8 mouse cellular contexts compared by ENCODE assay signal in the genomic region with DNA sequence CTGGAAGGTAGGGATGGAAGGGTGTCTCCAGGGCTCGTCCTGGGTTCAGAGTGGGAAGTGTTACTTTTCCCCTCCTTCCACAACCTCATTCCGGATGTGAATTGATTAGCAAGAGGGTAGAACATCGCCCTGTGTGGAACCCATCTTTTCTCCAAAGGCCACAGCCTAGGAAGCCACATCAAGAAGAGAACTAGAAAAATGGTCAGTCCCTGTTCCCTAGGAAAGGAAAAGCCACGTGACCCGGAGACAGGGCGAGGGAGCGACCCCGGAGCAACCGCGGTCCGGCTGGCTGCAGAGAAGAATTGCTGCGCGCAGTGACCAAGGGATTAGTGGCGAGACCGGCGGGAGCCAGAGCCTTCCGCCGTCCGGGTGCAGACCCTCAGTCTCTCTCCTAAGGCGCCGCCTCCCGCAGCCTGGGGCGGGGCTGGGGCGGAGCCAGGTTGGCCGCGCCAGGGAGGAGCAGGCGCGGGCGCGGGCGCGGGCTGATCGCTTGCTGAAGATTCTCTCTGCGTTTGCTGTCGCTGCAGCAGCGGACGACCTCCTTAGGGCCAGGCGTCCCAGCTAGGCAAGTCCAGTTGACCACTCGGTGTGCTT. TPM values are rescaled to one million over a fixed set of nuclear protein-coding genes. Genes with fewer than 3 reads are reported as not detected.
DNase-seq lines count a peak whose midpoint lies in the region; ATAC-seq lines count a peak whose summit lies in the region.

Tmem47 (plus strand) TSS at position 489 of the 594 bp plus-strand sequence.

- peak within 1 kb of the TSS; percentile 56 for H3K4me2 ChIP-seq in hindbrain, embryonic 16.5 days (ENCODE audit: low read length)

- peak; percentile 77 for DNase-seq in adrenal gland, postnatal 14 days
- DNase-seq in embryo, embryonic 10 days (ENCODE audit: low spot score): peak; percentile 85
- peak; percentile 72 for DNase-seq in gastrocnemius, postnatal 10 days
- peak; percentile 34 to 61 for DNase-seq in left cerebral cortex, postnatal 14 days (ENCODE audit: low spot score in 2 of 2)
- DNase-seq in right cerebral cortex, postnatal 36 days (ENCODE audit: low spot score in 2 of 2): peak; percentile 29 to 44
- DNase-seq in B cell, adult 2 months: no peak

- peak within 1 kb of the TSS; percentile 64 for H3K4me3 ChIP-seq in hindbrain, embryonic 16.5 days (ENCODE audit: low read length)

- intact Hi-C loops in left cerebral cortex, postnatal 14 days (cut with DNase I): no loop called here

- no peaks in the 10 kb centered on the region for H3K4me1 ChIP-seq in hindbrain, embryonic 16.5 days (ENCODE audit: control insufficient read depth, insufficient read depth, low read depth, low read length)

- 8% methylated on average over 29 of the region's 39 CpGs for WGBS in hindbrain, embryonic 16.5 days

- no peaks in the 10 kb centered on the region for H3K36me3 ChIP-seq in hindbrain, embryonic 16.5 days (ENCODE audit: control insufficient read depth, insufficient read depth, low read length)

- H3K27me3 ChIP-seq in hindbrain, embryonic 16.5 days (replicated peaks; ENCODE audit: control insufficient read depth, insufficient read depth, low read length): no peaks in the 10 kb centered on the region

- ATAC-seq in hindbrain, embryonic 16.5 days: peak; percentile 96
- ATAC-seq in megakaryocyte progenitor cell, adult 5-6 weeks (replicated peaks; ENCODE audit: poor library complexity): 0 out of 2 replicates have a peak, but pooled peaks have one; percentile 39

- no peaks in the 10 kb centered on the region for H3K9me3 ChIP-seq in hindbrain, embryonic 16.5 days (ENCODE audit: control insufficient read depth, low read length)

- peak within 1 kb of the TSS; percentile 82 for H3K27ac ChIP-seq in hindbrain, embryonic 16.5 days (ENCODE audit: low read depth, low read length)

- H3K9ac ChIP-seq in hindbrain, embryonic 16.5 days (ENCODE audit: low read depth, low read length): peak within 1 kb of the TSS; percentile 76

RNA-seq across cellular contexts. Expression of gene Tmem47, which starts in this region (rescaled TPM):
- 17.1 and 21.0 TPM in 2 replicates for total RNA-seq in adrenal gland, postnatal 14 days (2021)
- total RNA-seq in gastrocnemius, postnatal 10 days (2021): 10 to 100 TPM; 21.7 to 28.7 TPM
- 20.9 and 27.8 TPM in 2 replicates for polyA plus RNA-seq in hindbrain, embryonic 16.5 days (2015; fragmentation: Nextera tagmentation; extraction: Ambion mirVana)
- 10 to 100 TPM; 67.2 to 75.5 TPM for total RNA-seq in left cerebral cortex, postnatal 14 days (2021)
- not detected in 2 replicates for total RNA-seq in megakaryocyte progenitor cell, adult 5-6 weeks (2015)
- not detected in 2 replicates for total RNA-seq in megakaryocyte progenitor cell, adult 5-6 weeks (2017)

Comparison
In these comparisons a context has a peak if more than half of its experiments do, and no peak if none do; other contexts are left out.
1. RNA of gene Tmem47 (total RNA-seq): 67.2 to 75.5 TPM in left cerebral cortex, postnatal 14 days, 21.7 to 28.7 TPM in gastrocnemius, postnatal 10 days and 17.1 to 21.0 TPM in adrenal gland, postnatal 14 days; not detected in megakaryocyte progenitor cell, adult 5-6 weeks; every median in the first group is over 10 times any median in the second.
2. Peak in ATAC-seq in megakaryocyte progenitor cell, adult 5-6 weeks; RNA of the gene not detected or under 1 TPM.
3. DNase-seq: peak in adrenal gland, postnatal 14 days (single experiment), embryo, embryonic 10 days (single experiment), gastrocnemius, postnatal 10 days (single experiment), left cerebral cortex, postnatal 14 days (2 of 2) and right cerebral cortex, postnatal 36 days (2 of 2); none in B cell, adult 2 months (0 of 2).